Mouse (Mus musculus) lung, adult 2 months (tissue): ENCODE measurements at regions not wholly inside any gene's neighbourhood (a gene's known extent, or its start where the extent isn't known, plus 50 kb on each side); places are given as distances from the start of the nearest gene placed in this dataset.

Experiments
- DNase-seq: peaks from one replicate; pipeline ENCODE4 v3.0.0; 2022
- H3K4me1 ChIP-seq: fragments of 200-500 bp; 2 replicates; pipeline ENCODE4 v1.6.1; 2011; ENCODE audit warnings: low read length; ENCODE audit not compliant: control insufficient read depth, insufficient read depth
- H3K4me3 ChIP-seq: fragments of 200-500 bp; replicated peaks from 2 replicates; pipeline ENCODE3; 2011; ENCODE audit warnings: low read depth, mild to moderate bottlenecking, control low read depth, low read length; ENCODE audit errors: extremely low read depth
- CTCF ChIP-seq: fragments of 200-500 bp; IDR thresholded peaks from 2 replicates; pipeline ENCODE4 v1.5.1; 2011; ENCODE audit warnings: mild to moderate bottlenecking, low read length, control low read depth; ENCODE audit not compliant: insufficient read depth
- POLR2A ChIP-seq: fragments of 200-500 bp; IDR thresholded peaks from 2 replicates; pipeline ENCODE4 v1.6.1; 2011; ENCODE audit warnings: low read depth, mild to moderate bottlenecking, control low read depth, low read length, borderline replicate concordance; ENCODE audit errors: extremely low read depth
- WGBS: fragments of 180-500 bp; shearing (Covaris S2); methylation state at CpG from one replicate; pipeline ENCODE4 v1.1.7; 2018; 5-methylcytosine and 5-hydroxymethylcytosine counted together

- 77% methylated on average over 9 of the region's 9 CpGs for WGBS
- H3K4me3 ChIP-seq: no peak overlapping the region
- no peak for TF ChIP-seq POLR2A
- no peak for TF ChIP-seq CTCF
- no peaks in the 10 kb centered on the region for H3K4me1 ChIP-seq
- no peak for DNase-seq
These were observed 513.2 kb upstream of the Adamts9 start for GRCm38 (mm10) chr6:93456383-93457033.

GRCm38 (mm10) chr6:93445568-93445967, 502.3 kb upstream of the Adamts9 start:
- DNase-seq: peak; percentile 33
- TF ChIP-seq CTCF (no peak), POLR2A (no peak)
- 61% methylated on average over 16 of the region's 16 CpGs for WGBS
- Histone ChIP-seq H3K4me3 (peak overlapping the region; percentile 46), H3K4me1 (peaks cover 2% of the 10 kb centered on the region; the same call in 1 of the 2 replicates)

GRCm38 (mm10) chr6:93445124-93445523, 501.8 kb upstream of the Adamts9 start:
- Histone ChIP-seq H3K4me1 (peaks cover 2% of the 10 kb centered on the region; the same call in 1 of the 2 replicates), H3K4me3 (no peak overlapping the region)
- WGBS: 45% methylated on average over 5 of the region's 5 CpGs
- DNase-seq: no peak
- TF ChIP-seq CTCF (0 out of 2 replicates have a peak, but pooled peaks have one; percentile 4), POLR2A (no peak)

GRCm38 (mm10) chr6:93443766-93444557, 500.7 kb upstream of the Adamts9 start:
- Histone ChIP-seq H3K4me3 (no peak overlapping the region), H3K4me1 (peaks cover 2% of the 10 kb centered on the region; the same call in 1 of the 2 replicates)
- DNase-seq: no peak
- WGBS: 47% methylated on average over 11 of the region's 11 CpGs
- TF ChIP-seq POLR2A: no peak
- no peak for TF ChIP-seq CTCF

GRCm38 (mm10) chr6:93433446-93433845, 490.2 kb upstream of the Adamts9 start:
- no peak for DNase-seq
- TF ChIP-seq POLR2A: no peak
- no peak for TF ChIP-seq CTCF
- Histone ChIP-seq H3K4me3 (no peak overlapping the region), H3K4me1 (no peaks in the 10 kb centered on the region)
- WGBS: 98% methylated on average over 1 of the region's 1 CpGs

- no peak for DNase-seq
- Histone ChIP-seq H3K4me1 (peaks cover 2% of the 10 kb centered on the region; the same call in 1 of the 2 replicates), H3K4me3 (no peak overlapping the region)
- WGBS: 76% methylated on average over 1 of the region's 1 CpGs
- TF ChIP-seq POLR2A: no peak
- no peak for TF ChIP-seq CTCF
These were observed 482.8 kb upstream of the Adamts9 start for GRCm38 (mm10) chr6:93426141-93426540.

GRCm38 (mm10) chr6:93422906-93423305, 479.6 kb upstream of the Adamts9 start:
- H3K4me1 ChIP-seq: peaks cover 2% of the 10 kb centered on the region; the same call in 1 of the 2 replicates
- no peak overlapping the region for H3K4me3 ChIP-seq
- TF ChIP-seq POLR2A (no peak), CTCF (no peak)
- WGBS: 44% methylated on average over 3 of the region's 3 CpGs
- DNase-seq: no peak

- Histone ChIP-seq H3K4me3 (no peak overlapping the region), H3K4me1 (peaks cover 2% of the 10 kb centered on the region; the same call in 1 of the 2 replicates)
- 88% methylated on average over 4 of the region's 4 CpGs for WGBS
- no peak for TF ChIP-seq POLR2A
- no peak for TF ChIP-seq CTCF
- DNase-seq: no peak
These were observed 479.0 kb upstream of the Adamts9 start for GRCm38 (mm10) chr6:93422253-93422652.

- Histone ChIP-seq H3K4me3 (no peak overlapping the region), H3K4me1 (no peaks in the 10 kb centered on the region; the same call in 1 of the 2 replicates)
- no peak for TF ChIP-seq CTCF
- no peak for TF ChIP-seq POLR2A
- WGBS: 93% methylated on average over 6 of the region's 6 CpGs
- no peak for DNase-seq
These were observed 474.3 kb upstream of the Adamts9 start for GRCm38 (mm10) chr6:93417625-93418024.

GRCm38 (mm10) chr6:93416006-93416405, 472.7 kb upstream of the Adamts9 start:
- DNase-seq: no peak
- Histone ChIP-seq H3K4me3 (no peak overlapping the region), H3K4me1 (no peaks in the 10 kb centered on the region)
- no peak for TF ChIP-seq CTCF
- TF ChIP-seq POLR2A: no peak
- WGBS: 76% methylated on average over 1 of the region's 1 CpGs
